Mouse (Mus musculus): ENCODE results near the gene Slc39a9.
A peak's percentile ranks its signal among the peaks of the same experiment; 100 is the strongest.

Gene Slc39a9

DNA sequence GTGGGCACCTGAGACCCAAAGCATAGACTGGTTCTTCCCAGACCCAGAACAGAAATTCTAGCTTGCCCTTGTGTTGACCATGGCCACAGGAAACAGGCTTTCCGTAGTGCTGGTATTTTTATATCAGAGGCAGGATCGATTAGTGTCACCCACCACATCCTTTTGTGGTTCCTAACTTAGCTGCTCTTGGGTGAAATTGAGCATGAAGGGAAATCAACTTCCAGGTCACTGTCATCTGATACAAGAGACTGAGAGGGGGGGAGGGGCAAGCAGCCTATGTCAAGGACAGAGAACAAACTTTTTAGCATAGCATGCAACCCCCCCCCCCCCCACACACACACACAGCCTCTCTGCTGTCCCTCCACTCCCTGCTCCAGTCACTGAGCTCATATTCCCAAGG is 75.5 kb downstream of the Slc39a9 start:
- DNase-seq (ENCODE audit: low read depth, low spot score), result peak; percentile 13

DNA sequence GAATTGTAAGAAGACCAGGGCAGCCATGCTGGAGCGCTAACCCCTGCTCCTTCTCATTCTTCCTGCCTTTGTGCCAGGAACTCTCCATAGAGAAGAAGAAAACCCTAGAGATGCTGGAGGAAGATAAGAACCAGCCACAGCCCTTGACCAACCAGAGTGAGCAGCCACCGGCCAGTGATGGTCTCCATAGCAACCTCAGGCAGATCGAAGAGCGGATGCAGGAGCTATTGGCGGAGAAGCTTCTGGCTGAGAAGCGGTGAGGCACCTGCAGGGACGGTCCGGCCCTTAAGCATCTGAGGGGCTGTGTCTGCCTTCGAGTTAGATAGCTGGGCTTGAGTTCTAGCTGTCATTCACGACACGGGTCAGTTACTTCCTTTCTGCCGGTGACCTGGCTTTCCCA is 76.8 kb downstream of the Slc39a9 start:
- no peak for DNase-seq (ENCODE audit: low read depth, low spot score)

DNA sequence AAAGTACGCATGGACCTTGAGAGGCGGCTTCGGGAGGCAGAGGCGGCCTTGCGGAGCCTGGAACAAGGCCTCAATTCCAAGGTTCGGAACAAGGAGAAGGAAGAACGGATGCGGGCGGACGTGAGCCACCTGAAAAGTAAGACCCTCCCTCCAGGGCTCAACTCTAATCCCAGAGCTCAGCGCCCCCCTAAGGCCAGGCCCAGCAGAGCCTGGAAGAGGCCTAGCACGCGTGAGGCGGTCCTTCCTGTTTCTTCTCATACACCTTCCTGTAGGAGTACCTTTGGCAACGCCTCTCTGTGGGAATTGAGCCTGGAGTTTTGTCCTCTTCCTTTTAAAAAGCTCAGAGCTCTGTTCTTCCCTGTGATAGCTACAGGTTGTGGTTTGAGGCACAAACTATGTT is 77.8 kb downstream of the Slc39a9 start:
- no peak for DNase-seq (ENCODE audit: low read depth, low spot score)

DNA sequence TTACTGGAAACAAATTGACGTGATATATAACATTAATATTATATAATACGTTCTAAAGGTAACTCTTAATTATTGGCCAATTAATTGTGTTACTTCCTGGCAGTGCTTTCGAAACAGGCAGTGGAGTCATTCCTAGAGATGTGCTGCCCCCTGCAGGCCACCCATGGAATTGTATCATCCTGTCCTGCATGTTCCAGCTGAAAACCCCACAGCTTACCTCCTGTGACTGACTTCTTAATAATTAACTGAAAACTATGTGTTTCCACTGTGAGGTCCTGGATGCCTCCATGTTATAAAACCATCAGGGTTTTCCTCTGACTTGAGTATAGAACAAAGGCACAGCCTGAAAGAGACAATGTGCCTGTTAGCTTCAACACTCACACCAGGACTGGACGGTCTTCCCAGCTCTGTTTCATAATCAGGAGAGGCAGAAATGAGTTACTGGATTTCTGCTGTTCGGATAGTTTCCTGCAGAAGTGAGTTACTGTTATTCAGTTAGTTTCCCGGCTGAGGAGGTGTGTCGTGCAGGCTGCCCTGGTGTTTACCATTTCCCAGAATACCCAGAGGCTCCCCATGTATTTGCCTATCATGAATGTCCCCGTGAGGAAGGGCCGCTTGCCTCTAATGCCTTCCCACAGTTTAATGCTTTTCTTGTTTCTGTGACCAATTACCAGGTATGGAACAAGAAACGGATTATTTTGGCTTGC is 81.3 kb downstream of the Slc39a9 start:
- DNase-seq (ENCODE audit: low read depth, low spot score), result peak; percentile 55

DNA sequence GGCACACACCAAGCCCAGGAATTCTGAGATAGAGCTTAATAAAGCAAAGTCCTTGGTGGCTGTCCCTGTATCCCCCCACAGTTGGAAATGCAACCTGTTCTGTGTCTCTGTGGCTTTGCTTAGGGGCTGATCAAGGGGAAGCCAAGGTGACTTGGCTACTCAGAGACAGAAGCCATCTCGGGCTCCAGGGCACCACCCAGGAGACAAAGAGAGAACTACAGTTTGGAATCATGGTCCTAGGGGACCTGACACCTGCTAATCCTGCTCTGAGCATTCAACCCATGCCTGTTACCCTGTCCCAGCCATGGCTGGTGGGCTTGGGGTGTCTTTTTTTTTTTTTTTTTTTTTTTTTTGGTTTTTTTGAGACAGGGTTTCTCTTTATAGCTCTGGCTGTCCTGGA is 84.5 kb downstream of the Slc39a9 start:
- DNase-seq (ENCODE audit: low read depth, low spot score), result no peak

DNA sequence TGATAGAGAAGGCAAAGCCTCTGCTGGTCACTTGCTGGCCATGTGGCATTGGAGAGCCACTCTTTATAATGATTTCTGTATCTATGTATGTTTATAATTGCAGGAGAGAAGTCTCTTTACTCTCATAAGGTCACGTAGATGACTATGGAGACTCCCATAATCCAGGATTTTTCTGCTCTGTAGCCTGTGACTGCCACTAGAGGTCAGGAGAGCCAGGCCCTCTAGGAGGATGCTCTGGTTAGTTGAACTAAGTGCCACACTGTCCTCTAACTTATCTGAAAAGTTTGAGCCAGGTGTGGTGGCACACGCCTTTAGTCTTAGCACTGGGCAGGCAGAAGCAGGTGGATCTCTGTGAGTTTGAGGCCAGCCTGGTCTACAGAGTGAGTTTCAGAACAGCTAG is 85.1 kb downstream of the Slc39a9 start:
- no peak for DNase-seq (ENCODE audit: low read depth, low spot score)

DNA sequence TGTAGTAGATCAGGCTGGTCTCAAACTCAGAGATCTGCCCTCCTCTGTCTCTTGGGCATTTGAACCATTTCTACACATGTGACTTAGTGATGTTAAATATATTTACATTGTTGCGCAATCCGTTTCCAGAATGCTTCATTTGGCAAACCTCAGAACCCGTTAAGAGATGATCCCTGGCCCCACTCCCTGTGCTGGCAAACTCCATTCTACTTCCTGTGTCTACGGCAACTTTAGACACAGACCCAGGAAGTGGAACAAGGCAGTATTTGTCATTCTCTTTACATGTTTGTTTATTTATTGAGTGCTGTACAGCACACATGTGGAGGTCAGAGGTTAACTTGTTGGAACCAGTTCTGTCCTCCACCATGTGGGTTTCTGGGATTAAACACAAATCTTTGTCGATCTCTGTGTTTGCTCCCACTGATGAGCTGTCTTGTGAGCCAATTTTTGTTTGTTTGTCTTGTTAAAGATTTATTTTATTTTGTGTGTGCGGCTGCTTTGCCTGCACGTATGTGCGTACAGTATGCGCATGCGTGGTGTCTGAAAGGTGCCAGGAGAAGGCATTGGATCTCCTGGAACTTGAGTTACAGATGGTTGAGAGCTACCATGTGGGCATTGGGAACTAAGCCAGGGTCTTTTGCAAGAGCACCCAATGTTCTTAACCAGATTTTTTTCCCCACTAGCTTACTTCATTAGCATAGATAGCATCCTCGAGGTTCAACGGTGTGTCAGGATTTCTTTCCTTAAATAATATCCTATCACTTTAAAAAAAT is 86.3 kb downstream of the Slc39a9 start:
- no peak for DNase-seq (ENCODE audit: low read depth, low spot score)

DNA sequence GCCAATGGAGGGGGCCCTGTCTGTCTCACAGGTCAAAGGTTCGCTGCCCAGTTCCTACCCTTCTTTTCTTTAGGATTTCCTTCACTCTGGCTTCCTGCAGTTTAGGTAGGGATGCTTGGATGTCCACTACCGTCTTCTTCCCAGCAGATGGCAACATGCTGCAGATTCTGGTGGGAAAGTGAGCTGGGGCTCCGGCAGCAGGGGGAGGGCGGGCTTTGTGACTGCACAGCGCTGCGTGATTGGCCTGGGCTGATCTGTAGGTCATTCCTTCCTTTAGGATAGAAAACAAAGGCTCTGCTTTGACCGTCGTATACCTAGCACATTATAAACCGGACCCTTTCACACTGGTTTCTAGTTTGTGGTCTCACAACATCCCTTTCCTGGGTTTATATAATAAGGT is 86.9 kb downstream of the Slc39a9 start:
- no peak for DNase-seq (ENCODE audit: low read depth, low spot score)
